Mouse (Mus musculus): ENCODE results near the gene Slc36a4. TPM values are rescaled to one million over a fixed set of nuclear protein-coding genes. Genes with fewer than 3 reads are reported as not detected.

Slc36a4 gene
- polyA plus RNA-seq, 1 experiment from 2014 or later = 16.1 TPM

GRCm38 (mm10) chr9:15772766-15773165, 63.2 kb downstream of the Slc36a4 start:
- 85% methylated on average over 12 of the region's 12 CpGs for WGBS
- Histone ChIP-seq H3K36me3 (ENCODE audit: control insufficient read depth, insufficient read depth, low read length) (no peaks in the 10 kb centered on the region), H3K9me3 (ENCODE audit: control insufficient read depth, low read length) (no peaks in the 10 kb centered on the region), H3K4me1 (ENCODE audit: control insufficient read depth, insufficient read depth, low read length) (no peaks in the 10 kb centered on the region), H3K27ac (ENCODE audit: low read depth, low read length) (no peak overlapping the region), H3K9ac (ENCODE audit: low read length) (no peak overlapping the region), H3K4me2 (no peak overlapping the region), H3K4me3 (ENCODE audit: low read depth, low read length) (no peak overlapping the region), H3K27me3 (ENCODE audit: control insufficient read depth, insufficient read depth, low read length) (no peaks in the 10 kb centered on the region)
- no peak for DNase-seq (ENCODE audit: low spot score, missing footprints)
- ATAC-seq (ENCODE audit: low FRiP score) = no peak

- DNase-seq (ENCODE audit: low spot score, missing footprints) (no peak), ATAC-seq (ENCODE audit: low FRiP score) (no peak)
- Histone ChIP-seq H3K36me3 (ENCODE audit: control insufficient read depth, insufficient read depth, low read length) (no peaks in the 10 kb centered on the region), H3K4me3 (ENCODE audit: low read depth, low read length) (no peak overlapping the region), H3K9me3 (ENCODE audit: control insufficient read depth, low read length) (no peaks in the 10 kb centered on the region), H3K9ac (ENCODE audit: low read length) (no peak overlapping the region), H3K27me3 (ENCODE audit: control insufficient read depth, insufficient read depth, low read length) (no peaks in the 10 kb centered on the region), H3K4me1 (ENCODE audit: control insufficient read depth, insufficient read depth, low read length) (no peaks in the 10 kb centered on the region), H3K27ac (ENCODE audit: low read depth, low read length) (no peak overlapping the region), H3K4me2 (no peak overlapping the region)
- WGBS = 59% methylated on average over 4 of the region's 4 CpGs
Measured at GRCm38 (mm10) chr9:15773426-15773825, 63.9 kb downstream of the Slc36a4 start.

GRCm38 (mm10) chr9:15774911-15775310, 65.4 kb downstream of the Slc36a4 start:
- Histone ChIP-seq H3K4me1 (ENCODE audit: control insufficient read depth, insufficient read depth, low read length) (no peaks in the 10 kb centered on the region), H3K27me3 (ENCODE audit: control insufficient read depth, insufficient read depth, low read length) (no peaks in the 10 kb centered on the region), H3K4me3 (ENCODE audit: low read depth, low read length) (no peak overlapping the region), H3K36me3 (ENCODE audit: control insufficient read depth, insufficient read depth, low read length) (no peaks in the 10 kb centered on the region), H3K9ac (ENCODE audit: low read length) (no peak overlapping the region), H3K4me2 (no peak overlapping the region), H3K9me3 (ENCODE audit: control insufficient read depth, low read length) (no peaks in the 10 kb centered on the region), H3K27ac (ENCODE audit: low read depth, low read length) (no peak overlapping the region)
- ATAC-seq (ENCODE audit: low FRiP score) = no peak
- 82% methylated on average over 1 of the region's 1 CpGs for WGBS
- DNase-seq (ENCODE audit: low spot score, missing footprints) = no peak

- ATAC-seq (ENCODE audit: low FRiP score) = no peak
Measured at GRCm38 (mm10) chr9:15781936-15782335, 72.4 kb downstream of the Slc36a4 start.

GRCm38 (mm10) chr9:15786192-15786591, 76.7 kb downstream of the Slc36a4 start:
- ATAC-seq (ENCODE audit: low FRiP score) = no peak

More at GRCm38 (mm10) chr9:15781936-15782335, 72.4 kb downstream of the Slc36a4 start:
- Histone ChIP-seq H3K4me1 (ENCODE audit: control insufficient read depth, insufficient read depth, low read length) (no peaks in the 10 kb centered on the region), H3K9ac (ENCODE audit: low read length) (no peak overlapping the region), H3K4me2 (no peak overlapping the region), H3K4me3 (ENCODE audit: low read depth, low read length) (no peak overlapping the region), H3K36me3 (ENCODE audit: control insufficient read depth, insufficient read depth, low read length) (no peaks in the 10 kb centered on the region), H3K27me3 (ENCODE audit: control insufficient read depth, insufficient read depth, low read length) (no peaks in the 10 kb centered on the region), H3K27ac (ENCODE audit: low read depth, low read length) (no peak overlapping the region), H3K9me3 (ENCODE audit: control insufficient read depth, low read length) (no peaks in the 10 kb centered on the region)
- no peak for DNase-seq (ENCODE audit: low spot score, missing footprints)
- WGBS = 86% methylated on average over 4 of the region's 4 CpGs

GRCm38 (mm10) chr9:15786610-15787009, 77.1 kb downstream of the Slc36a4 start:
- ATAC-seq (ENCODE audit: low FRiP score) = no peak
- 70% methylated on average over 2 of the region's 2 CpGs for WGBS

More at GRCm38 (mm10) chr9:15786192-15786591, 76.7 kb downstream of the Slc36a4 start:
- Histone ChIP-seq H3K9me3 (ENCODE audit: control insufficient read depth, low read length) (no peaks in the 10 kb centered on the region), H3K9ac (ENCODE audit: low read length) (no peak overlapping the region), H3K36me3 (ENCODE audit: control insufficient read depth, insufficient read depth, low read length) (no peaks in the 10 kb centered on the region), H3K27ac (ENCODE audit: low read depth, low read length) (no peak overlapping the region), H3K27me3 (ENCODE audit: control insufficient read depth, insufficient read depth, low read length) (no peaks in the 10 kb centered on the region), H3K4me3 (ENCODE audit: low read depth, low read length) (no peak overlapping the region), H3K4me1 (ENCODE audit: control insufficient read depth, insufficient read depth, low read length) (no peaks in the 10 kb centered on the region), H3K4me2 (no peak overlapping the region)
- WGBS = 63% methylated on average over 3 of the region's 3 CpGs
- DNase-seq (ENCODE audit: low spot score, missing footprints) = no peak

GRCm38 (mm10) chr9:15792076-15792475, 82.5 kb downstream of the Slc36a4 start:
- no peak overlapping the region for H3K9ac ChIP-seq (ENCODE audit: low read length)
- no peaks in the 10 kb centered on the region for H3K27me3 ChIP-seq (ENCODE audit: control insufficient read depth, insufficient read depth, low read length)
- ATAC-seq (ENCODE audit: low FRiP score) (no peak), DNase-seq (ENCODE audit: low spot score, missing footprints) (no peak)
- 92% methylated on average over 9 of the region's 9 CpGs for WGBS
- H3K4me3 ChIP-seq (ENCODE audit: low read depth, low read length) = no peak overlapping the region
- no peaks in the 10 kb centered on the region for H3K4me1 ChIP-seq (ENCODE audit: control insufficient read depth, insufficient read depth, low read length)
- H3K4me2 ChIP-seq = no peak overlapping the region
- no peak overlapping the region for H3K27ac ChIP-seq (ENCODE audit: low read depth, low read length)
- no peaks in the 10 kb centered on the region for H3K36me3 ChIP-seq (ENCODE audit: control insufficient read depth, insufficient read depth, low read length)
- no peaks in the 10 kb centered on the region for H3K9me3 ChIP-seq (ENCODE audit: control insufficient read depth, low read length)

More at GRCm38 (mm10) chr9:15786610-15787009, 77.1 kb downstream of the Slc36a4 start:
- H3K9ac ChIP-seq (ENCODE audit: low read length) = no peak overlapping the region
- H3K4me1 ChIP-seq (ENCODE audit: control insufficient read depth, insufficient read depth, low read length) = no peaks in the 10 kb centered on the region
- H3K4me3 ChIP-seq (ENCODE audit: low read depth, low read length) = no peak overlapping the region
- H3K9me3 ChIP-seq (ENCODE audit: control insufficient read depth, low read length) = no peaks in the 10 kb centered on the region
- H3K36me3 ChIP-seq (ENCODE audit: control insufficient read depth, insufficient read depth, low read length) = no peaks in the 10 kb centered on the region
- H3K27ac ChIP-seq (ENCODE audit: low read depth, low read length) = no peak overlapping the region
- DNase-seq (ENCODE audit: low spot score, missing footprints) = no peak
- H3K27me3 ChIP-seq (ENCODE audit: control insufficient read depth, insufficient read depth, low read length) = no peaks in the 10 kb centered on the region
- no peak overlapping the region for H3K4me2 ChIP-seq

Other genes with a start within 250 kb of the Slc36a4 start
- gene Smco4, start 216.3 kb upstream of the Slc36a4 start, polyA plus RNA-seq (2014; fragmentation: Nextera tagmentation; extraction: Ambion mirVana) = 3.0 and 3.7 TPM in 2 replicates
- 0.32 and 0.52 TPM in 2 replicates for gene Deup1, start 81.8 kb upstream of the Slc36a4 start, polyA plus RNA-seq (2014; fragmentation: Nextera tagmentation; extraction: Ambion mirVana)
- gene Mtnr1b, start 164.8 kb downstream of the Slc36a4 start, polyA plus RNA-seq (2014; fragmentation: Nextera tagmentation; extraction: Ambion mirVana) = not detected in 2 replicates

Measured in midbrain, embryonic 11.5 days (tissue).